Mouse (Mus musculus): Measurements from ENCODE around the gene Ak4. TPM values are rescaled to one million over a fixed set of nuclear protein-coding genes. Genes with fewer than 3 reads are reported as not detected.
"Not testable (repeated sequence)": the region's sequence is repeated elsewhere in the genome, so short reads cannot be mapped to it uniquely, and the experiment has no call there.

Ak4 gene
- polyA plus RNA-seq, 1 experiment from 2014 or later, result 20.6 TPM

DNA sequence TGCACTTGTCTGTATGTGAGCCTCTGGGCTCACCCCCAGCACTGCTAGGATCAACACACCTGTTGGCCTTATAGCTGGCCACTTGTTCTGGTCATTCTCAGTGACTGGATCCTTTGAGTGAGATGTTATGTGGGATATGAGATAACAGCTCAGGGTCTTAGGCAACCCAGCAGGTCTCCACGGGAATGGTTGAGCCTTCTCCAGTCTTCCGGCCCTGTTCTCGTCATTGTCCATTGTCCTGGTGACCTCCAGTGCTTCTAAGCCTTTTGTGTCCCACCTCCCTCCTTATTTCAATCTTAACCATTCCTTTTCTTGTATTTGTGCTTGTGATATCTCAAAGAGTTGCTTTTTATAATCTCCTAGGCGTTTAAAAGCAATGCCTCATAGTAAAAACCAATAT lies 26.6 kb downstream of the Ak4 start:
- H3K36me3 ChIP-seq, result no peaks in the 10 kb centered on the region
- ATAC-seq (ENCODE audit: borderline replicate concordance, extremely low read depth, low FRiP score, low TSS enrichment), result no peak
- no peaks in the 10 kb centered on the region for H3K9me3 ChIP-seq
- no peaks in the 10 kb centered on the region; the same call in 1 of the 2 replicates for H3K4me1 ChIP-seq
- H3K27ac ChIP-seq, result no peak overlapping the region
- H3K4me2 ChIP-seq, result no peak overlapping the region
- no peaks in the 10 kb centered on the region for H3K27me3 ChIP-seq
- H3K4me3 ChIP-seq, result no peak overlapping the region
- H3K9ac ChIP-seq, result no peak overlapping the region
- WGBS, result 91% methylated on average over 4 of the region's 4 CpGs

DNA sequence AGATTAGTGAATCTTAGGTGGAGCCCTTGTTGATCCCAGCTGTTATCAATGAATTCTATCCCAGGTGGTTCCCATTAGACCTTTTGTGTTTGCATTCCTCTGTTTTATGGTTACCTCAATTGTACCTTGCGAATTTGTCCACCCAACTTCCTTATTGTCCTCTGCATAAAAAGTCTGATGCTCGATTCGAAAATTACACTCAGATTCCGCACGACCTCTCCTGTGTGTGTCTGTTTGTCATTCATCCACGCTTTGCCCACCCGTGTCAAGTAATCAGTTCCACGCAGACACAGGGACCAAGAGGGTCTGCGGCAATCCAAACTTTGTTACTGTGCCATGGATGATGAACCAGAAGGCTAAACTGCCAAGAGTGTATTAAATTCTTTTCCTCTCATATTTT lies 27.5 kb downstream of the Ak4 start:
- 96% methylated on average over 9 of the region's 9 CpGs for WGBS
- not testable (repeated sequence) for H3K9ac ChIP-seq; H3K9me3 ChIP-seq; ATAC-seq (ENCODE audit: borderline replicate concordance, extremely low read depth, low FRiP score, low TSS enrichment); H3K27me3 ChIP-seq; H3K4me1 ChIP-seq; H3K4me3 ChIP-seq; H3K27ac ChIP-seq; H3K4me2 ChIP-seq; H3K36me3 ChIP-seq

DNA sequence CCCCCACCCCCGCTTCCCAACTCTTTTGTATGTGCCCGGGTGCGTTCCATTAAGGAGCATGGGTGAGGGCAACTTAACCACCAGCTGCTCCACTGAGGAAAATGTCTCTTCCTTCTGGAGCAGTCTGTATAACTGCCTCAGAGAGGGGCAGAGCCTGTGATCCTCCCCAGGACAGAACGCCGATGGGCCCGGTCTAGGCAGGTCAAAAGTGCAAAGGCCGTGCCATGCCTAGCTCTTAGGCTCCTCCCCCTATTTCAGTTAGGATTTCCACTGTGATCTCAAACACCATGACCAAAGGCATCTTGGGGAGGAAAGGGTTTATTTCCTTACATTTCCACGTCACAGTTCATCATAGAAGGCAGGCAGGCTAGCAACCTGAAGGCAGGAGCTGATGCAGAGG lies 29.6 kb downstream of the Ak4 start:
- no peak for ATAC-seq (ENCODE audit: borderline replicate concordance, extremely low read depth, low FRiP score, low TSS enrichment)
- H3K9ac ChIP-seq, result no peak overlapping the region
- no peak overlapping the region for H3K4me3 ChIP-seq
- H3K4me2 ChIP-seq, result no peak overlapping the region
- no peaks in the 10 kb centered on the region; the same call in 1 of the 2 replicates for H3K4me1 ChIP-seq
- no peak overlapping the region for H3K27ac ChIP-seq
- H3K9me3 ChIP-seq, result no peaks in the 10 kb centered on the region
- H3K36me3 ChIP-seq, result no peaks in the 10 kb centered on the region
- H3K27me3 ChIP-seq, result no peaks in the 10 kb centered on the region
- WGBS, result 81% methylated on average over 8 of the region's 8 CpGs

DNA sequence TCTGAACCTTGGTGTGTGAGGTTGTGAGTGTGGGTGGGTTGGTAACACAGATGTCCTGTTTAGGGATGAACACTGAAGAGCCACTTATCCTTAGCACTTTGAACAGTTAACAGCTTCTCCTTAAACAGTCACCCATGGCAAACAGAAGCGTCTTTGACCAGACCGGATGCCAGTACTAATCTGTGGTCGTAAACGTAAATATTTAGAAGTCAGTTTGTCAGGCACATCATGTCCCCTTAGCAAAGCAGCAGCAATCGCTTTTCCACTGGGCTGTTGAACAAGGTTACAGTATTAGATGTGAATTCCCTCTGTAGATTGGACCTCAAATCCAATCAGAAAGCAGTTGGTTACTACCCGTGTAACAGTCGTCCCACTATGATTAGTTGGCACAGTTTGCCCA lies 30.3 kb downstream of the Ak4 start:
- H3K27me3 ChIP-seq, result no peaks in the 10 kb centered on the region
- 40% methylated on average over 7 of the region's 7 CpGs for WGBS

DNA sequence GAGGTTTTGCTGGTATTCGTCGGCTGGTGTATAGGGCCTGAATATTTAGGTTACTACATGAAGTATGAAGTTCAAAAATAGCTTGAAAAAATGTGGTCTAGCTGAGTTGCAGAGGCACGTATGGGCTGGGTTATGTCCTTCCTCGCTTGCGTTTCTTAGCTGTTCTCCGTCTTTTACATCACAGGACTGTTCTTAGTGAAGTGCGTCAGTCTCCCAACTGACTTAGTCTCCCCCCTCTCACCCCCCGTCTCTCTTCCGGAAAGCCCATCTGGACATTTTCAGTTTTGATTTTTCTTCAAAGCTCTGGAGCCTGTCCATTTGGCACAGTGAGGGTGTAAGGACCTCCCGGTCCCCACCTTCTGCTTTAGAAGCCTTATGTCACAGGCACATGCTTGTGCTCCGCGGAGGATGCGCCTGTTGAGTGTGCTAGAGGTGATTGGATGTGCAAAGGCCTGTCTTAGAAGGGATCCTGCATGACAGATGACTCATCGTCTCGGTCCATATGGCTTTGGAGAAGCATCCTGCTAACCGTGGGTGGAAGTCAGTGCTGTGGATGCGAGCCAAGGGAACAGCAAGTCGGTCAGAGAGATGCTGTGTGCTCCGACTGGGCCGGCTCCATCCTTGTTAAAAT lies 31.2 kb downstream of the Ak4 start:
- Histone ChIP-seq H3K4me3 (no peak overlapping the region), H3K36me3 (no peaks in the 10 kb centered on the region), H3K4me2 (no peak overlapping the region), H3K4me1 (no peaks in the 10 kb centered on the region; the same call in 1 of the 2 replicates), H3K9ac (no peak overlapping the region), H3K9me3 (no peaks in the 10 kb centered on the region), H3K27ac (no peak overlapping the region), H3K27me3 (no peaks in the 10 kb centered on the region)
- 63% methylated on average over 20 of the region's 20 CpGs for WGBS
- ATAC-seq (ENCODE audit: borderline replicate concordance, extremely low read depth, low FRiP score, low TSS enrichment), result peak; percentile 76

More for the DNA sequence above, 30.3 kb downstream of the Ak4 start:
- Histone ChIP-seq H3K4me2 (no peak overlapping the region), H3K4me1 (no peaks in the 10 kb centered on the region; the same call in 1 of the 2 replicates), H3K9ac (no peak overlapping the region), H3K9me3 (no peaks in the 10 kb centered on the region), H3K27ac (no peak overlapping the region), H3K4me3 (no peak overlapping the region), H3K36me3 (no peaks in the 10 kb centered on the region)
- ATAC-seq (ENCODE audit: borderline replicate concordance, extremely low read depth, low FRiP score, low TSS enrichment), result no peak

DNA sequence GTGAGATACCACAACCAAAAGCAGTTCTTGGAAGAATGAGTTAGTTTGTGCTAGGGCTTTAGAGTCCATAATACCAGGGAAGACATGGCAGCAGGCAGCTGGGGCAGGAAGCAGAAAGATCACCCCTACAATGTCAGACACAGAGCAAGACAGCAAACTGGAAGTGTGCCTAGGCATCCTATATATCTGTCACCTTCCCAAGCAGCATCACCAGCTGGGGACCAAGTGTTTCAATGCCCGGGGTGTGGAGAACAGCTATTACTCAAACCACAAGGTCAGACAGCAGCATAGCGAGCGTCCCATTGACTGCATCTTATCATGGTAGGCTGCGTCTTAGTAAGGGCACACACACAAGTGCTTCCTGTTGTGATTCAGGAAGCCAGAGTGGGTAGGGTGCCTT lies 32.0 kb downstream of the Ak4 start:
- Histone ChIP-seq H3K9ac (no peak overlapping the region), H3K4me1 (no peaks in the 10 kb centered on the region; the same call in 1 of the 2 replicates), H3K27ac (no peak overlapping the region), H3K36me3 (no peaks in the 10 kb centered on the region), H3K9me3 (no peaks in the 10 kb centered on the region), H3K4me3 (no peak overlapping the region), H3K4me2 (no peak overlapping the region), H3K27me3 (no peaks in the 10 kb centered on the region)
- 68% methylated on average over 4 of the region's 4 CpGs for WGBS
- no peak for ATAC-seq (ENCODE audit: borderline replicate concordance, extremely low read depth, low FRiP score, low TSS enrichment)

DNA sequence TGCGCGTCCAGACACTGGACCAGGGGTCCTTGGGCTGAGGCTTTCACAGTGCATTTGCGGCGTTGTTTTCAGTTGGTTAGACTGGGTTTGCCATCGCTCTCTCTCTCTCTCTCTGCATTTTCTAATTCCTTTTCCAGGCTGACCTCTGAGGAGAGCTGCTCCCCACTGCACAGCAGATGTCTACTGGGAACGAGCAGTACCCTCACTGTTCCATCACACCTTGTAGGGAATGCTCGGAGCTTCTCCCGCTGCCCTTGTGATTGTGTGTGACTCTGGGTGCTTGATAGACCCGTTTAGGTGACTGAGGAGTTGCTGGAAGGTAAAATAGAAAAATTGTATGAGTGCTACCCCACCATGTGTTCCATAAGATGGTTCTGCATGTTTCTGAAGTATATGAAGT lies 33.8 kb downstream of the Ak4 start:
- ATAC-seq (ENCODE audit: borderline replicate concordance, extremely low read depth, low FRiP score, low TSS enrichment), result no peak
- H3K27ac ChIP-seq, result no peak overlapping the region
- WGBS, result 90% methylated on average over 9 of the region's 9 CpGs
- no peaks in the 10 kb centered on the region for H3K36me3 ChIP-seq
- no peak overlapping the region for H3K9ac ChIP-seq
- no peak overlapping the region for H3K4me3 ChIP-seq
- no peaks in the 10 kb centered on the region for H3K27me3 ChIP-seq
- no peaks in the 10 kb centered on the region for H3K9me3 ChIP-seq
- H3K4me2 ChIP-seq, result no peak overlapping the region
- no peaks in the 10 kb centered on the region; the same call in 1 of the 2 replicates for H3K4me1 ChIP-seq

DNA sequence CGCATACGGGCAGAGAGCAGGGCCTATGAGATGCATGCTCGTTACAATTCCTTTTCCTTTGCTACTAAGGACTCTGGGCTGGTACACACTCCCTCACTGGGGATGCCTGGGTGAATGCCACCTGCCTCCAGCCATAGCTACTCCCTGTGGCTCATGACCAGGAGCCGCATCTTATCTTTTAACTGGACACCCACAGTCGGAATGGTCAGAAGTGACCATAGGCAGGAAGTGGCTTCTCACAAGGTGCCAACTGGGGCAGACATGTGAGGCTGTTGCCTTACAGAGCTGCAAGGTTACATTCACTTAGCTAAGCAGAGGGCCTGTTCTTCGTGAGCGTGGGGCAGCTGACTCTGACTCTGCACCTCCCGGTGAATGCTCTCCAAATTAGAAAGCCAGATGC lies 38.1 kb downstream of the Ak4 start:
- H3K4me1 ChIP-seq, result no peaks in the 10 kb centered on the region
- H3K9me3 ChIP-seq, result no peaks in the 10 kb centered on the region
- no peak overlapping the region for H3K27ac ChIP-seq
- ATAC-seq (ENCODE audit: borderline replicate concordance, extremely low read depth, low FRiP score, low TSS enrichment), result no peak
- 86% methylated on average over 8 of the region's 8 CpGs for WGBS
- no peaks in the 10 kb centered on the region for H3K27me3 ChIP-seq
- H3K4me3 ChIP-seq, result no peak overlapping the region
- no peak overlapping the region for H3K9ac ChIP-seq
- H3K36me3 ChIP-seq, result no peaks in the 10 kb centered on the region
- H3K4me2 ChIP-seq, result no peak overlapping the region

DNA sequence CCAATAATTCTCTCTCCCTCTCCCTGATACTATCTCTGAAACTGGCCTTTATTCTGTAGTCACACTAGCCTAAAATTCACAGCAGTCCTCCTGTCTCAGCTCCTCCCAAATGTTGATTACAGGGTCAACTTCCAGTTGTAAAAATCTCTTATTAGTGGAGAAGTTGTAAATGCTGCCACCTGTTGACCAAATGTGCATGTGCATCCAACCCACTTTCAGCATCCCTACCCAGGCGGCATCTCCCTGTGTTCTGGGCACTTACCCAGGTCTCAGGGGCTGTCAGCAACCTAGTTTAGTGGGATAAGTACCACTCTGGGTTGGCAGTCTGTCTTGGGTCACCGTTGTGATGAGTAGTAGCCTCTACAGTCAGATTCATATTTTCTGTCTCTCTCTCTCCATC lies 39.3 kb downstream of the Ak4 start:
- Histone ChIP-seq H3K27ac (no peak overlapping the region), H3K9me3 (no peaks in the 10 kb centered on the region), H3K4me3 (no peak overlapping the region), H3K4me2 (no peak overlapping the region), H3K27me3 (no peaks in the 10 kb centered on the region), H3K4me1 (no peaks in the 10 kb centered on the region), H3K36me3 (no peaks in the 10 kb centered on the region), H3K9ac (no peak overlapping the region)
- ATAC-seq (ENCODE audit: borderline replicate concordance, extremely low read depth, low FRiP score, low TSS enrichment), result no peak
- WGBS, result 41% methylated on average over 2 of the region's 2 CpGs

DNA sequence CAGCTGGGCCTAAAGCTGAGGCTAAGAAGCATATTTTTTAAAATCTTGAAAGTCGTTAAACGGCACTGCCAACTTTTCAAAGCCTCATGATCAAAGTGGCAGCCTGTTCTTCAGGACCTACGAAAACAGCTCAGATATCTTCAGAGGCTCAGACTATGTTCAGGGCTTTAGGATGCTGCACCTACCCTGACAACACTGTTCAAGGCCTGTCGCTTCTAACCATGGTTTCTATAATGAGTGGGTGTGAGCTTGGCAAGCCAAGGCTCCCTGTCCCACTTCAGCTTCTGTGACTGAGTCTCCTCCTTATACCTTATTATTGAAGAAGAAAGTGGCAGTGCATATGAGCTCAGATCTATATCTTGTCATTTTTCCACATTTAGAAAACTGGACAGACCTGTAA lies 40.3 kb downstream of the Ak4 start:
- Histone ChIP-seq H3K4me2 (no peak overlapping the region), H3K4me3 (no peak overlapping the region), H3K27me3 (no peaks in the 10 kb centered on the region), H3K36me3 (0 out of 2 replicates have a peak, but pooled peaks cover under 1% of the 10 kb centered on the region), H3K4me1 (no peaks in the 10 kb centered on the region), H3K27ac (no peak overlapping the region), H3K9me3 (no peaks in the 10 kb centered on the region), H3K9ac (no peak overlapping the region)
- ATAC-seq (ENCODE audit: borderline replicate concordance, extremely low read depth, low FRiP score, low TSS enrichment), result no peak
- WGBS, result 81% methylated on average over 4 of the region's 4 CpGs

DNA sequence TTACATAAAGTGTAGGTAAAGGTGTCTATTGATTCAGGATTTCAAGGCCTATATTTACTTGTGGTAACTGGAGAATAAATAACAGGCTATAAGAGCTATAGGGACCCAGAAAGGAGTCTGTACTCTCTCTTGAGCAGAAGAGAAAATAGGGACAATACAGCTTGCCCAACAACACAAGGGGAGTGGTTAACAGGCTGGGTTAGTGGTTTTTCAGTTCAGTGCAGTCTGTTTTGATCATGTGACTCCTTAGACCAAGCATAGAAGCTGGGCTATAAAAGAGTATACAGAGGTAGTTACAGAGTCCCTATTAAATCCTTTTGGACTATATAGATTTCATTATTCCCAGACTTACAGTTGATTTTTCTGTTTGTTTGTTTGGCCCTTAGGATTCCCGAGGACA lies 41.0 kb downstream of the Ak4 start:
- H3K4me3 ChIP-seq, result no peak overlapping the region
- H3K4me2 ChIP-seq, result no peak overlapping the region
- no peak for ATAC-seq (ENCODE audit: borderline replicate concordance, extremely low read depth, low FRiP score, low TSS enrichment)
- 80% methylated on average over 1 of the region's 1 CpGs for whole genome bisulfite sequencing
- H3K9me3 ChIP-seq, result no peaks in the 10 kb centered on the region
- no peak overlapping the region for H3K9ac ChIP-seq
- H3K36me3 ChIP-seq, result 0 out of 2 replicates have a peak, but pooled peaks cover 4% of the 10 kb centered on the region
- no peaks in the 10 kb centered on the region for H3K4me1 ChIP-seq
- H3K27ac ChIP-seq, result no peak overlapping the region
- H3K27me3 ChIP-seq, result no peaks in the 10 kb centered on the region

DNA sequence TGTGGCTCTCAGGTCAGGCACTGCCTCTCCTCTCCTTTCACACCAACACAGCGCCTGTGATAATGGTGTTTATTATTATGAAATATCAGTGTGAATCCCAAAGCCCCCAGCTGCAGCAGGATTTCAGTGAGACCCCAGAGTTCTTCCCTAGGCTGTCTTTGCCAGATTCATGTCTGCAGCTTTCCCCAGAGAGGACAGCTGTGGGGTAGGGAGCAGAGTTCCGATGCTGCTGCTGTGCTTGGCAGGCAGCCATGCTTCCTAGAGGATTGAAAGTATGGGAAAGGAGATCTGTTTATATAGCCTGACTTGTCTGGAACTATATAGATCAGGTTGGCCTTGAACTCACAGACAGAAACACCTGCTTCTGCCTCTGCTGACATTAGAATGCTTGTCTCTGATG lies 43.0 kb downstream of the Ak4 start:
- no peak overlapping the region for H3K4me2 ChIP-seq

DNA sequence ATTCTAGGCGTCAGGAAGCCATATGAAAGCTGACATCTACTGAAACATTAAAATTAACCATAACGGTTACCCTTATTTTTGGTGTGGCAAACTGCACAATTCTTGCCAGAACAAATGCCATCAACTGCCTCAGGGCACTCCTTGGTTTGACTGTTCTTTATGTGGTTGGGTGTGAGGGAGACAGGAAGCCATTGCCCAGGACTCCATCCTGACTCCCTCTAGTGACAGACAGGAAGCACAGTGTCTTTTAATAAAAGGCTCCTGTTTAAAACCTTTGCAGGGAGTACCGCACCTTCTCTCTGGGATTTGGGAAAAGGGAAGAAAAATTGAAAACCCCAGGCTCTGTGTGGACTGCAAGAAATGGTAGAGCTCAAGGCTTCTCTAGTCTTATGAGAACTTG lies 47.2 kb downstream of the Ak4 start:
- no peaks in the 10 kb centered on the region for H3K4me1 ChIP-seq
- no peaks in the 10 kb centered on the region for H3K27me3 ChIP-seq
- no peak overlapping the region for H3K27ac ChIP-seq
- H3K9me3 ChIP-seq, result no peaks in the 10 kb centered on the region
- no peak overlapping the region for H3K4me2 ChIP-seq
- H3K4me3 ChIP-seq, result no peak overlapping the region
- no peak for ATAC-seq (ENCODE audit: borderline replicate concordance, extremely low read depth, low FRiP score, low TSS enrichment)
- 81% methylated on average over 3 of the region's 3 CpGs for WGBS
- no peak overlapping the region for H3K9ac ChIP-seq
- H3K36me3 ChIP-seq, result 0 out of 2 replicates have a peak, but pooled peaks cover 4% of the 10 kb centered on the region

More for the DNA sequence above, 43.0 kb downstream of the Ak4 start:
- H3K27me3 ChIP-seq, result no peaks in the 10 kb centered on the region
- no peak overlapping the region for H3K9ac ChIP-seq
- 46% methylated on average over 2 of the region's 2 CpGs for WGBS
- no peaks in the 10 kb centered on the region for H3K9me3 ChIP-seq
- H3K27ac ChIP-seq, result no peak overlapping the region
- H3K36me3 ChIP-seq, result 0 out of 2 replicates have a peak, but pooled peaks cover 4% of the 10 kb centered on the region
- ATAC-seq (ENCODE audit: borderline replicate concordance, extremely low read depth, low FRiP score, low TSS enrichment), result no peak
- H3K4me3 ChIP-seq, result no peak overlapping the region
- H3K4me1 ChIP-seq, result no peaks in the 10 kb centered on the region

All from lung, embryonic 15.5 days (tissue).